Mouse (Mus musculus): ENCODE results near the gene Dhx16. TPM values are rescaled to one million over a fixed set of nuclear protein-coding genes. Genes with fewer than 3 reads are reported as not detected.
"Not testable (repeated sequence)": the region's sequence is repeated elsewhere in the genome, so short reads cannot be mapped to it uniquely, and the experiment has no call there.

Dhx16 gene
- polyA plus RNA-seq, 1 experiment from 2014 or later: 70.4 TPM

DNA sequence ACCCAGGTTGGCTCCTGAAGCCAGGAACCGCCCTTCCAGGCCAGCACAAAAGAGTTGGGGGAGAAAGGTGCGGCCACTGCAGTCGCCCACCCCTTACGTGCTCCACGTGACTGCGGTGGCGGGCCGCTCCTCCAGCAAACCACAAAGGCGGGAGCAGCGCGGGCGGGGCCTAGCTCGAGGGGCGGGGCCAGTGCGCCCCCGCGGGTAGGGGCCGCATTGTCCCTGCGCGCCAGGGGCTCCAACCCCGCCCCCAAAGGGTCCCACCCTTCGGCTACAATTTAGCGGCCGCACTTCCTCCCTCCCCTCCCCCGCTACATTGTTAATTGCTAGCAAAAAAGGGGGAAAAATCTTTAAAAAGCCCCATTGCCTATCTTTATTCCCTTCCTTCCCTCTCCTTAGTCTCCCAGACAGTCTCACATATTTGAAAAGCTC, 42.6 kb upstream of the Dhx16 start:
- Histone ChIP-seq H3K4me2 (peak overlapping the region; percentile 95), H3K9ac (ENCODE audit: low read depth, low read length) (peak overlapping the region; percentile 99), H3K4me1 (replicated peaks; ENCODE audit: control insufficient read depth, insufficient read depth, low read length) (peaks cover 30% of the 10 kb centered on the region), H3K9me3 (ENCODE audit: control insufficient read depth, low read length) (no peaks in the 10 kb centered on the region), H3K36me3 (ENCODE audit: control insufficient read depth, insufficient read depth, low read length) (peaks cover 31% of the 10 kb centered on the region), H3K27ac (ENCODE audit: low read depth, low read length) (peak overlapping the region; percentile 98), H3K4me3 (ENCODE audit: low read depth, low read length) (peak overlapping the region; percentile 89), H3K27me3 (replicated peaks; ENCODE audit: control insufficient read depth, insufficient read depth, low read length) (no peaks in the 10 kb centered on the region)
- under 1% methylated on average over 25 of the region's 25 CpGs for WGBS
- DNase-seq (ENCODE audit: low spot score) (peak; percentile 96), ATAC-seq (replicated peaks; ENCODE audit: low FRiP score) (peak; percentile 48)

DNA sequence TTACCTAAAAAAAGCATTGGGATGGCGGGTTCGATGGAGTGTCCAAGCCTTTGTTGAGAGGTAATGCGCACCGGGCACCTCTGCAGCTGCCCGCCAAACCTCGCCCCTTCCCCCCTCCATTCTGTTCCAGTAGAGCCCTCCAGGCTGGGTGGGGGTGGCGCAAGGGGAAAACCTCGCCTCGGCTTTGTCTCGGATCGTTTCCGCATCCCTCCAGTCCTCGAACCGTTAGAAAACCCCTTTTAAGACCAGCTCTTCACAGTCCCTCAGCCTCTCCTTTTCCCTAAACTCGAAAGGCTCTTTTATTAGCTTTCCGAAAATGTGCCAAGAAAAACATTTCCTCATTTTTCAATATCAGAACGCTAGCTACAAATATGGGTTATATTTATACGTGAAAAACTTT, 42.1 kb upstream of the Dhx16 start:
- Histone ChIP-seq H3K27me3 (replicated peaks; ENCODE audit: control insufficient read depth, insufficient read depth, low read length) (no peaks in the 10 kb centered on the region), H3K4me1 (replicated peaks; ENCODE audit: control insufficient read depth, insufficient read depth, low read length) (peaks cover 30% of the 10 kb centered on the region), H3K9ac (ENCODE audit: low read depth, low read length) (peak overlapping the region; percentile 99), H3K4me2 (peak overlapping the region; percentile 95), H3K9me3 (ENCODE audit: control insufficient read depth, low read length) (no peaks in the 10 kb centered on the region), H3K4me3 (ENCODE audit: low read depth, low read length) (peak overlapping the region; percentile 89), H3K36me3 (ENCODE audit: control insufficient read depth, insufficient read depth, low read length) (peaks cover 31% of the 10 kb centered on the region), H3K27ac (ENCODE audit: low read depth, low read length) (peak overlapping the region; percentile 98)
- DNase-seq (ENCODE audit: low spot score) (peak; percentile 74), ATAC-seq (replicated peaks; ENCODE audit: low FRiP score) (0 out of 2 replicates have a peak, but pooled peaks have one; percentile 2)
- 0% methylated on average over 18 of the region's 18 CpGs for WGBS

- Histone ChIP-seq H3K4me3 (ENCODE audit: low read depth, low read length) (peak within 1 kb of the TSS; percentile 89), H3K36me3 (ENCODE audit: control insufficient read depth, insufficient read depth, low read length) (peaks cover 31% of the 10 kb centered on the region), H3K27ac (ENCODE audit: low read depth, low read length) (peak within 1 kb of the TSS; percentile 98), H3K9me3 (ENCODE audit: control insufficient read depth, low read length) (no peaks in the 10 kb centered on the region), H3K4me1 (replicated peaks; ENCODE audit: control insufficient read depth, insufficient read depth, low read length) (peaks cover 30% of the 10 kb centered on the region), H3K27me3 (replicated peaks; ENCODE audit: control insufficient read depth, insufficient read depth, low read length) (no peaks in the 10 kb centered on the region), H3K4me2 (peak within 1 kb of the TSS; percentile 95), H3K9ac (ENCODE audit: low read depth, low read length) (peak within 1 kb of the TSS; percentile 99)
- peak; percentile 97 for DNase-seq (ENCODE audit: low spot score)
- ATAC-seq (replicated peaks; ENCODE audit: low FRiP score): peak; percentile 74
- WGBS: 1% methylated on average over 29 of the region's 29 CpGs
Observed at GRCm38 (mm10) chr17:35838122-35838544, 41.5 kb upstream of the Dhx16 start, which contains the start of gene Tubb5. Gene Tubb5 (minus strand): TSS chr17:35838306.

- peak overlapping the region; percentile 89 for H3K4me3 ChIP-seq (ENCODE audit: low read depth, low read length)
- H3K4me1 ChIP-seq (replicated peaks; ENCODE audit: control insufficient read depth, insufficient read depth, low read length): peaks cover 30% of the 10 kb centered on the region
- H3K9ac ChIP-seq (ENCODE audit: low read depth, low read length): peak overlapping the region; percentile 63
- H3K4me2 ChIP-seq: peak overlapping the region; percentile 95
- no peaks in the 10 kb centered on the region for H3K9me3 ChIP-seq (ENCODE audit: control insufficient read depth, low read length)
- H3K27ac ChIP-seq (ENCODE audit: low read depth, low read length): peak overlapping the region; percentile 50
- ATAC-seq (replicated peaks; ENCODE audit: low FRiP score) (no peak), DNase-seq (ENCODE audit: low spot score) (no peak)
- H3K27me3 ChIP-seq (replicated peaks; ENCODE audit: control insufficient read depth, insufficient read depth, low read length): no peaks in the 10 kb centered on the region
- WGBS: 2% methylated on average over 5 of the region's 5 CpGs
- H3K36me3 ChIP-seq (ENCODE audit: control insufficient read depth, insufficient read depth, low read length): peaks cover 31% of the 10 kb centered on the region
Observed at GRCm38 (mm10) chr17:35838570-35838969, 41.0 kb upstream of the Dhx16 start.

DNA sequence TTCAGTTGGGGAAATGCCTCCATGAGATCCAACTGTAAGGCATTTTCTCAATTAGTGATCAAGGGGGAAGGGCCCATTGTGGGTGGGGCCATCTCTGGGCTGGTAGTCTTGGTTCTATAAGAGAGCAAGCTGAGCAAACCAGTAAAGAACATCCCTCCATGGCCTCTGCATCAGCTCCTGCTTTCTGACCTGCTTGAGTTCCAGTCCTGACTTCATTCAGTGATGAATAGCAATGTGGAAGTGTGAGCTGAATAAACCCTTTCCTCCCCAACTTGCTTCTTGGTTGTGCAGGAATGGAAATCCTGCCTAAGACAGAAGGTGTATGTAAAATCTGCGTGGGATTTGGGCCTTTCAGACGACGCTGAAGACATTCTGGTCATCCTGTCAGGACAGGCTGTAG, 40.6 kb upstream of the Dhx16 start:
- WGBS: 52% methylated on average over 3 of the region's 3 CpGs
- peak overlapping the region; percentile 89 for H3K4me3 ChIP-seq (ENCODE audit: low read depth, low read length)
- H3K4me2 ChIP-seq: peak overlapping the region; percentile 95
- H3K9me3 ChIP-seq (ENCODE audit: control insufficient read depth, low read length); DNase-seq (ENCODE audit: low spot score); H3K27me3 ChIP-seq (replicated peaks; ENCODE audit: control insufficient read depth, insufficient read depth, low read length); ATAC-seq (replicated peaks; ENCODE audit: low FRiP score): not testable (repeated sequence)
- peaks cover 29% of the 10 kb centered on the region for H3K4me1 ChIP-seq (replicated peaks; ENCODE audit: control insufficient read depth, insufficient read depth, low read length)
- peaks cover 28% of the 10 kb centered on the region for H3K36me3 ChIP-seq (ENCODE audit: control insufficient read depth, insufficient read depth, low read length)
- peak overlapping the region; percentile 50 for H3K27ac ChIP-seq (ENCODE audit: low read depth, low read length)
- H3K9ac ChIP-seq (ENCODE audit: low read depth, low read length): peak overlapping the region; percentile 63

DNA sequence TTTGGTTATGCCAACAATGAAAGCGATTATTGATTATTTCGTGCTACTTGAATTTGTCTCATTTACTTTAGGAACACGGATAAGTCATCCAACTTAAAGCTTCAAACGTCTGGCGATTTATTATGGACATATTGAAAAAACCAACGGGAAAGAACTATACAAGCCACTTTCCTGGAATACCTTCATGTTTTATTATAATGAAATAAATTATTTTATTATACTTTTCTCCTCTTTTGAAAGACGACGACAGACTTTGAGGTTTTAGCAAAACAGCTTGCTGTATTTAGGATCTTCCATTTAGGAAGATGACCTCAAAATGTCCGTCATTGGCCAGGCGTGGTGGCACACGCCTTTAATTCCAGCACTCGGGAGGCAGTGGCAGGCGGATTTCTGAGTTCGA, 39.1 kb upstream of the Dhx16 start:
- Histone ChIP-seq H3K27me3 (replicated peaks; ENCODE audit: control insufficient read depth, insufficient read depth, low read length) (no peaks in the 10 kb centered on the region), H3K36me3 (ENCODE audit: control insufficient read depth, insufficient read depth, low read length) (peaks cover 20% of the 10 kb centered on the region), H3K4me1 (replicated peaks; ENCODE audit: control insufficient read depth, insufficient read depth, low read length) (peaks cover 13% of the 10 kb centered on the region), H3K4me3 (ENCODE audit: low read depth, low read length) (peak overlapping the region; percentile 62), H3K27ac (ENCODE audit: low read depth, low read length) (peak overlapping the region; percentile 53; the same call in 1 of the 2 replicates), H3K9me3 (ENCODE audit: control insufficient read depth, low read length) (no peaks in the 10 kb centered on the region), H3K9ac (ENCODE audit: low read depth, low read length) (peak overlapping the region; percentile 85; the same call in 1 of the 2 replicates), H3K4me2 (peak overlapping the region; percentile 66)
- ATAC-seq (replicated peaks; ENCODE audit: low FRiP score): no peak
- DNase-seq (ENCODE audit: low spot score): no peak
- WGBS: 47% methylated on average over 14 of the region's 14 CpGs

DNA sequence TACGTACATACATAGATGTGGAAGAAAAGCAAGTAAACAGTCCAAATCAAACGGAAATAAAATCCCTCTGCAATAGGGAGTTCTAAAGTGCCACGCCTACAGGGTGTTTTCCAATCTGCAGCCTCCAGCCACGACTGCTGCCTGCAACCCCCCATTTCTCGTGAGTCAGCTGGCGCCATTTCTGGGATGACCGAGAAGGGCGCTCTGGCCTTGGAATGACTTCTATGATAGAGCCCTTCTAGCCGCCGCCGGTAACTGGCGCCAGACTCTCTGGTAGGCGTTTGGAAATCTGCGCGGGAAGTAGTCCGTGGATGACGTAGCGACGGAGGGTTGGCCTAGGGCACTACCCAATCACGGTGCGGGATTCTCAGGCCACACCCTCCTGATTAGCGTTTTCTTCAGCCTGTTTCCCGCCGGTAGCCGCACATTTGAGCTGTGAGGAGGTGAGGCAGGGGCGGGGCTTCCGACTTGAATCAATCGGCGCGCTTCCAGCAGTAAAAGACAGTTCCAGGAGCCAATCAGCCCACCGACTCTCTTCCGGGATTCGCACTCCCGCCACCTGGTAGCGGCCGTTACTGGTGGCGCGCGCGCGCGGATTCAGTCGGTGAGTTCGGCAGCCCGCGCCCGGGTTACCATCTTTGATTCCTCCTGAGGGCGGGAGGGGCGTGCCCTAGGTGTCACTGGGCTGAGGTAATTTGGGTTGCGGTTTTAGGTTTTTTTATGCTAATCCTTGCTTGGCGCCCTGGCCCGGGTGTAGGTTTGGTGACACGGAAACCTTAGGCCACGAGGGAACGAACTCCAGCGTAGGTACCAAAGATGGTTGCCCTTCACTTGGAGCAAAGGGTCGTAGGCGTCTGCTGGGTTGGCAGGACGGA, 38.3 kb upstream of the Dhx16 start, which contains the start of gene Mdc1:
Gene Mdc1, plus strand, starts transcription at position 440 of the 875 bp plus-strand sequence.
- peaks cover 19% of the 10 kb centered on the region for H3K36me3 ChIP-seq (ENCODE audit: control insufficient read depth, insufficient read depth, low read length)
- H3K4me3 ChIP-seq (ENCODE audit: low read depth, low read length): peak within 1 kb of the TSS; percentile 62
- H3K4me1 ChIP-seq (replicated peaks; ENCODE audit: control insufficient read depth, insufficient read depth, low read length): peaks cover 8% of the 10 kb centered on the region
- DNase-seq (ENCODE audit: low spot score) (peak; percentile 97), ATAC-seq (replicated peaks; ENCODE audit: low FRiP score) (peak; percentile 84)
- peak within 1 kb of the TSS; percentile 90 for H3K27ac ChIP-seq (ENCODE audit: low read depth, low read length)
- no peaks in the 10 kb centered on the region for H3K27me3 ChIP-seq (replicated peaks; ENCODE audit: control insufficient read depth, insufficient read depth, low read length)
- no peaks in the 10 kb centered on the region for H3K9me3 ChIP-seq (ENCODE audit: control insufficient read depth, low read length)
- WGBS: under 1% methylated on average over 59 of the region's 59 CpGs
- peak within 1 kb of the TSS; percentile 85 for H3K9ac ChIP-seq (ENCODE audit: low read depth, low read length)
- peak within 1 kb of the TSS; percentile 66 for H3K4me2 ChIP-seq

GRCm38 (mm10) chr17:35842006-35842405, 37.6 kb upstream of the Dhx16 start:
- Histone ChIP-seq H3K36me3 (ENCODE audit: control insufficient read depth, insufficient read depth, low read length) (peaks cover 16% of the 10 kb centered on the region), H3K9me3 (ENCODE audit: control insufficient read depth, low read length) (no peaks in the 10 kb centered on the region), H3K27ac (ENCODE audit: low read depth, low read length) (peak overlapping the region; percentile 90), H3K9ac (ENCODE audit: low read depth, low read length) (peak overlapping the region; percentile 85), H3K4me3 (ENCODE audit: low read depth, low read length) (peak overlapping the region; percentile 62), H3K27me3 (replicated peaks; ENCODE audit: control insufficient read depth, insufficient read depth, low read length) (no peaks in the 10 kb centered on the region), H3K4me1 (replicated peaks; ENCODE audit: control insufficient read depth, insufficient read depth, low read length) (peaks cover 8% of the 10 kb centered on the region), H3K4me2 (peak overlapping the region; percentile 66)
- 14% methylated on average over 11 of the region's 11 CpGs for WGBS
- ATAC-seq (replicated peaks; ENCODE audit: low FRiP score) (no peak), DNase-seq (ENCODE audit: low spot score) (no peak)
